Mouse (Mus musculus) embryonic facial prominence, embryonic 13.5 days (tissue): Measurements from ENCODE around the gene Bmp5. TPM values are rescaled to one million over a fixed set of nuclear protein-coding genes. Genes with fewer than 3 reads are reported as not detected.
"Not testable (repeated sequence)": the region's sequence is repeated elsewhere in the genome, so short reads cannot be mapped to it uniquely, and the experiment has no call there.

ENCODE experiments used
- ATAC-seq: fragments of 200-750 bp; cut with Nextera tagmentation; 2 replicates; pipeline ENCODE4 v1.8.0; 2017; ENCODE audit warnings: low read depth; ENCODE audit not compliant: insufficient number of reproducible peaks, insufficient read depth, low FRiP score, low TSS enrichment
- H3K27ac ChIP-seq: fragments of 300-500 bp; sonication (generic); 2 replicates; pipeline ENCODE4 v1.5.1; 2015; ENCODE audit warnings: moderate library complexity, mild to moderate bottlenecking, inconsistent platforms
- H3K27me3 ChIP-seq: fragments of 300-500 bp; sonication (generic); 2 replicates; pipeline ENCODE4 v1.6.1; 2015; ENCODE audit warnings: mild to moderate bottlenecking, inconsistent platforms
- H3K36me3 ChIP-seq: fragments of 300-500 bp; sonication (generic); 2 replicates; pipeline ENCODE4 v1.6.1; 2015; ENCODE audit warnings: mild to moderate bottlenecking, inconsistent platforms
- H3K4me1 ChIP-seq: fragments of 300-500 bp; sonication (generic); 2 replicates; pipeline ENCODE4 v1.6.1; 2015; ENCODE audit warnings: inconsistent platforms
- H3K4me2 ChIP-seq: fragments of 300-500 bp; sonication (generic); 2 replicates; pipeline ENCODE4 v1.6.1; 2015; ENCODE audit warnings: moderate library complexity, mild to moderate bottlenecking, inconsistent platforms
- H3K4me3 ChIP-seq: fragments of 300-500 bp; sonication (generic); 2 replicates; pipeline ENCODE4 v1.5.1; 2015; ENCODE audit warnings: mild to moderate bottlenecking, inconsistent platforms
- H3K9ac ChIP-seq: fragments of 300-500 bp; sonication (generic); 2 replicates; pipeline ENCODE4 v1.6.1; 2015; ENCODE audit warnings: mild to moderate bottlenecking, inconsistent platforms
- H3K9me3 ChIP-seq: fragments of 300-500 bp; sonication (generic); 2 replicates; pipeline ENCODE4 v1.6.1; 2016; ENCODE audit warnings: inconsistent platforms
- WGBS: fragments of 180-500 bp; shearing (Covaris S2); methylation state at CpG from one replicate; pipeline ENCODE4 v1.1.7; 2015; ENCODE audit warnings: mixed read lengths; 5-methylcytosine and 5-hydroxymethylcytosine counted together
- polyA plus RNA-seq: library from polyadenylated mRNA; unstranded; fragments of >200 nt; fragmentation: Nextera tagmentation; extraction: Ambion mirVana; gene quantifications from 2 replicates; pipeline ENCODE4 v1.2.1, GENCODE M21; 2015

Bmp5 gene
- polyA plus RNA-seq, 1 experiment from 2014 or later = 9.0 TPM

GRCm38 (mm10) chr9:75783573-75783972, 8.4 kb downstream of the Bmp5 start:
- no peaks in the 10 kb centered on the region for H3K9me3 ChIP-seq
- 87% methylated on average over 2 of the region's 2 CpGs for WGBS
- no peaks in the 10 kb centered on the region for H3K27me3 ChIP-seq
- H3K4me3 ChIP-seq = no peak overlapping the region
- no peak for ATAC-seq
- H3K9ac ChIP-seq = no peak overlapping the region
- no peak overlapping the region for H3K4me2 ChIP-seq
- no peak overlapping the region for H3K27ac ChIP-seq
- no peaks in the 10 kb centered on the region for H3K36me3 ChIP-seq
- H3K4me1 ChIP-seq = peaks cover 20% of the 10 kb centered on the region

- peaks cover 18% of the 10 kb centered on the region; the same call in 1 of the 2 replicates for H3K4me1 ChIP-seq
- no peak overlapping the region for H3K4me2 ChIP-seq
- H3K9me3 ChIP-seq = no peaks in the 10 kb centered on the region
- no peaks in the 10 kb centered on the region for H3K27me3 ChIP-seq
- no peak overlapping the region for H3K4me3 ChIP-seq
- H3K27ac ChIP-seq = no peak overlapping the region
- H3K9ac ChIP-seq = no peak overlapping the region
- no peaks in the 10 kb centered on the region for H3K36me3 ChIP-seq
- 77% methylated on average over 5 of the region's 5 CpGs for WGBS
- no peak for ATAC-seq
These were observed 10.8 kb downstream of the Bmp5 start for GRCm38 (mm10) chr9:75785959-75786358.

GRCm38 (mm10) chr9:75787121-75787520, 12.0 kb downstream of the Bmp5 start:
- no peak for ATAC-seq
- no peaks in the 10 kb centered on the region for H3K36me3 ChIP-seq
- no peaks in the 10 kb centered on the region for H3K9me3 ChIP-seq
- no peaks in the 10 kb centered on the region for H3K27me3 ChIP-seq
- H3K4me2 ChIP-seq = no peak overlapping the region
- no peak overlapping the region for H3K9ac ChIP-seq
- 86% methylated on average over 15 of the region's 15 CpGs for WGBS
- H3K27ac ChIP-seq = no peak overlapping the region
- 0 out of 2 replicates have a peak, but pooled peaks cover 11% of the 10 kb centered on the region for H3K4me1 ChIP-seq
- H3K4me3 ChIP-seq = no peak overlapping the region

GRCm38 (mm10) chr9:75789879-75790428, 14.8 kb downstream of the Bmp5 start:
- 0 out of 2 replicates have a peak, but pooled peaks cover 6% of the 10 kb centered on the region for H3K4me1 ChIP-seq
- H3K36me3 ChIP-seq = no peaks in the 10 kb centered on the region
- no peak for ATAC-seq
- H3K4me2 ChIP-seq = no peak overlapping the region
- no peak overlapping the region for H3K4me3 ChIP-seq
- H3K27ac ChIP-seq = no peak overlapping the region
- WGBS = 53% methylated on average over 7 of the region's 7 CpGs
- no peaks in the 10 kb centered on the region for H3K27me3 ChIP-seq
- no peaks in the 10 kb centered on the region for H3K9me3 ChIP-seq
- H3K9ac ChIP-seq = no peak overlapping the region

GRCm38 (mm10) chr9:75804940-75805339, 29.8 kb downstream of the Bmp5 start:
- H3K4me1 ChIP-seq = peaks cover 12% of the 10 kb centered on the region
- no peak for ATAC-seq
- no peaks in the 10 kb centered on the region for H3K36me3 ChIP-seq
- H3K9me3 ChIP-seq = peaks cover 3% of the 10 kb centered on the region; the same call in 1 of the 2 replicates
- H3K4me3 ChIP-seq = no peak overlapping the region
- H3K27ac ChIP-seq = no peak overlapping the region
- 38% methylated on average over 6 of the region's 6 CpGs for WGBS
- no peak overlapping the region for H3K9ac ChIP-seq
- no peaks in the 10 kb centered on the region for H3K27me3 ChIP-seq
- H3K4me2 ChIP-seq = no peak overlapping the region

- not testable (repeated sequence) for ATAC-seq
These were observed 33.0 kb downstream of the Bmp5 start for GRCm38 (mm10) chr9:75808179-75808578.

GRCm38 (mm10) chr9:75808659-75809058, 33.5 kb downstream of the Bmp5 start:
- Histone ChIP-seq H3K36me3 (no peaks in the 10 kb centered on the region), H3K9me3 (peaks cover 3% of the 10 kb centered on the region; the same call in 1 of the 2 replicates), H3K27me3 (no peaks in the 10 kb centered on the region), H3K4me1 (no peaks in the 10 kb centered on the region), H3K9ac (no peak overlapping the region), H3K4me3 (no peak overlapping the region), H3K4me2 (no peak overlapping the region), H3K27ac (no peak overlapping the region)
- WGBS = 78% methylated on average over 7 of the region's 7 CpGs
- no peak for ATAC-seq

More at GRCm38 (mm10) chr9:75808179-75808578, 33.0 kb downstream of the Bmp5 start:
- WGBS = 100% methylated on average over 3 of the region's 4 CpGs
- not testable (repeated sequence) for H3K36me3 ChIP-seq, H3K9ac ChIP-seq, H3K27me3 ChIP-seq, H3K27ac ChIP-seq, H3K4me3 ChIP-seq, H3K4me1 ChIP-seq, H3K9me3 ChIP-seq, H3K4me2 ChIP-seq

GRCm38 (mm10) chr9:75815161-75815560, 40.0 kb downstream of the Bmp5 start:
- Histone ChIP-seq H3K27me3 (no peaks in the 10 kb centered on the region), H3K36me3 (no peaks in the 10 kb centered on the region), H3K4me3 (no peak overlapping the region), H3K27ac (no peak overlapping the region), H3K4me2 (no peak overlapping the region), H3K9ac (no peak overlapping the region), H3K9me3 (no peaks in the 10 kb centered on the region), H3K4me1 (no peaks in the 10 kb centered on the region)
- WGBS = 93% methylated on average over 1 of the region's 1 CpGs
- ATAC-seq = no peak

GRCm38 (mm10) chr9:75818400-75818799, 43.2 kb downstream of the Bmp5 start:
- no peak overlapping the region for H3K27ac ChIP-seq
- ATAC-seq = no peak
- no peaks in the 10 kb centered on the region for H3K27me3 ChIP-seq
- H3K4me3 ChIP-seq = no peak overlapping the region
- no peaks in the 10 kb centered on the region for H3K4me1 ChIP-seq
- no peak overlapping the region for H3K4me2 ChIP-seq
- H3K36me3 ChIP-seq = no peaks in the 10 kb centered on the region
- H3K9me3 ChIP-seq = no peaks in the 10 kb centered on the region
- H3K9ac ChIP-seq = no peak overlapping the region
- 83% methylated on average over 5 of the region's 5 CpGs for WGBS

- Histone ChIP-seq H3K4me3 (no peak overlapping the region), H3K4me1 (0 out of 2 replicates have a peak, but pooled peaks cover 3% of the 10 kb centered on the region), H3K27me3 (no peaks in the 10 kb centered on the region), H3K9ac (no peak overlapping the region), H3K27ac (no peak overlapping the region), H3K4me2 (no peak overlapping the region), H3K9me3 (no peaks in the 10 kb centered on the region), H3K36me3 (no peaks in the 10 kb centered on the region)
- 63% methylated on average over 9 of the region's 9 CpGs for WGBS
- no peak for ATAC-seq
These were observed 57.3 kb downstream of the Bmp5 start for GRCm38 (mm10) chr9:75832468-75832867.

GRCm38 (mm10) chr9:75833189-75833732, 58.1 kb downstream of the Bmp5 start:
- Histone ChIP-seq H3K27me3 (no peaks in the 10 kb centered on the region), H3K9ac (no peak overlapping the region), H3K4me2 (no peak overlapping the region), H3K27ac (no peak overlapping the region), H3K4me3 (no peak overlapping the region), H3K9me3 (no peaks in the 10 kb centered on the region), H3K36me3 (no peaks in the 10 kb centered on the region), H3K4me1 (0 out of 2 replicates have a peak, but pooled peaks cover 3% of the 10 kb centered on the region)
- 74% methylated on average over 4 of the region's 5 CpGs for WGBS
- no peak for ATAC-seq

- Histone ChIP-seq H3K9ac (no peak overlapping the region), H3K27me3 (no peaks in the 10 kb centered on the region), H3K4me2 (no peak overlapping the region), H3K4me3 (no peak overlapping the region), H3K27ac (no peak overlapping the region), H3K36me3 (no peaks in the 10 kb centered on the region), H3K4me1 (no peaks in the 10 kb centered on the region), H3K9me3 (no peaks in the 10 kb centered on the region)
- WGBS = 61% methylated on average over 3 of the region's 3 CpGs
- no peak for ATAC-seq
These were observed 64.3 kb downstream of the Bmp5 start for GRCm38 (mm10) chr9:75839450-75839849.
